Mouse (Mus musculus): Measurements from ENCODE around the gene Phlpp1. TPM values are rescaled to one million over a fixed set of nuclear protein-coding genes. Genes with fewer than 3 reads are reported as not detected.

Gene Phlpp1
- 4.2 and 4.9 TPM in 2 replicates for polyA plus RNA-seq (2015; fragmentation: Nextera tagmentation; extraction: Ambion mirVana)

DNA sequence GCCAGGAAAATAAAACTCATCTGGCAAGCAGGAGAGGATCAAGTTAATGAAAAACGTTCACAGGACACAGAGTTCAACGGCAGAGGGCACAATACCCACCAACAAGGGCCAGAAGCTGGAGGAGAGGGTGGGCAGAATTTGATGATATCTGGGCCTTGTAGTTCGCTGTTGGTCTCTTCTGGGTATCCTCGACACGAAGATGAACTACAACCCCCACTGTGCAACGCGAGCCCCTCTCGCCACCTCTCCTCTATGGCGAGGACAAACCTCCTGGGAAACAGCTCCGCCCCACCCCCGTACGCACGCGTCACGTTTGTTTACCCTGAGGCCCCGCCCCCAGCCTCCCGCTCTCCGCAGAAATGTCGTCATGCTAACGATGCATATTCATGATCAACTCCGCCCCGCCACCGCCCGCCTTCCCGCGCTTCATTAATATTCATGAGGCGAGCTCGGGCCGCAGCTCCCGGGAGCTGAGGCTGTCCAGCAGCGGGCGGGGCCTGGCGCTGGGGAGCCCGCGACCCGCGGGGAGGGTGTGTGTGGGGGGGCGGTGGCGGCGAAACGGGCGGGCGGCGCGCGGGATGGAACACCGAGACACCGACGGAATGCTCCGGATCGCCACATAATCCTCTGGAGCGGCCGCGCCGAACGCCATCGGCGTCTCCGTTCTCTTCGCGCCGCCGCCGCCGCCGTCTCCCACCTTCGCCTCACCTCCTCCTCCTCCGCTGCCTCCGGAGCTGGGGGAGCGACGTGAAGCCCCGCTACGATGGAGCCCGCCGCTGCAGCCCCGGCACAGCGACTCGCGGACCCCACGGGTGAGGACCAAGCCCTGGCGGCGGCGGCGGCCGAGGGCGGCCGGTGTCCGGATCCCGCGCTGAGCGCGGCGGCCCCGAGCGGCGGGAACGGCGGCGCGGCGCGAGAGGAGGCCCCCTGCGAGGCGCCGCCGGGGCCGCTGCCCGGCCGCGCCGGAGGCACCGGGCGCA is at the start of gene Phlpp1:
Gene Phlpp1, plus strand, starts transcription at position 512 of the 980 bp plus-strand sequence.
- Histone ChIP-seq H3K36me3 (no peaks in the 10 kb centered on the region), H3K27ac (peak within 1 kb of the TSS; percentile 95)

DNA sequence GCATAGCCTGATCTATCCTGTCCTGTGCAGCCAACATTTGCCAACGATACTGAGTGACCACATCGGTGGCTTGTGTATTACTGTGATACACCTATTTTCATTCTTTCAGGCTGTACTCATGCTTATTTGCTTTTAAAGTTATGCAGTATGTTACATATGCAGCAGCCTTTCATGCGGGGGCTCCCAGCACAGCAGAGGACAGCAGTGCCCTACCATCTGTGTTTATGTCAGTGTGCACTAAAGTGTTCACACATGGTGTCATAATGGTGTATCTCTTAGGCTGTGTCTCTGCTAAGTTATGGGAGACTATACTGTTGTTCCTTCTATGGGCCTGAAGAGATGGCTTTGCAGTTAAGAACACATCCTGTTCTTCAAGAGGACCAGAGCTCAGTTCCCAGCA is 45.0 kb upstream of the Phlpp1 start:
- H3K9me3 ChIP-seq (replicated peaks), result no peaks in the 10 kb centered on the region
- WGBS, result 89% methylated on average over 3 of the region's 3 CpGs
- no peak for ATAC-seq (replicated peaks; ENCODE audit: insufficient number of reproducible peaks, insufficient read depth, low FRiP score, low read depth)
- H3K9ac ChIP-seq, result no peak overlapping the region
- no peak overlapping the region for H3K4me3 ChIP-seq
- no peak overlapping the region for H3K27ac ChIP-seq
- H3K4me2 ChIP-seq, result no peak overlapping the region
- no peaks in the 10 kb centered on the region for H3K36me3 ChIP-seq
- H3K27me3 ChIP-seq, result no peaks in the 10 kb centered on the region
- 0 out of 2 replicates have a peak, but pooled peaks cover 4% of the 10 kb centered on the region for H3K4me1 ChIP-seq (replicated peaks)

More for the DNA sequence above, at the start of gene Phlpp1:
- Histone ChIP-seq H3K9ac (peak within 1 kb of the TSS; percentile 97), H3K4me3 (peak within 1 kb of the TSS; percentile 93), H3K4me1 (replicated peaks) (peaks cover 20% of the 10 kb centered on the region), H3K27me3 (no peaks in the 10 kb centered on the region), H3K9me3 (replicated peaks) (no peaks in the 10 kb centered on the region), H3K4me2 (peak within 1 kb of the TSS; percentile 76)
- ATAC-seq (replicated peaks; ENCODE audit: insufficient number of reproducible peaks, insufficient read depth, low FRiP score, low read depth), result peak; percentile 98
- under 1% methylated on average over 84 of the region's 113 CpGs for WGBS

DNA sequence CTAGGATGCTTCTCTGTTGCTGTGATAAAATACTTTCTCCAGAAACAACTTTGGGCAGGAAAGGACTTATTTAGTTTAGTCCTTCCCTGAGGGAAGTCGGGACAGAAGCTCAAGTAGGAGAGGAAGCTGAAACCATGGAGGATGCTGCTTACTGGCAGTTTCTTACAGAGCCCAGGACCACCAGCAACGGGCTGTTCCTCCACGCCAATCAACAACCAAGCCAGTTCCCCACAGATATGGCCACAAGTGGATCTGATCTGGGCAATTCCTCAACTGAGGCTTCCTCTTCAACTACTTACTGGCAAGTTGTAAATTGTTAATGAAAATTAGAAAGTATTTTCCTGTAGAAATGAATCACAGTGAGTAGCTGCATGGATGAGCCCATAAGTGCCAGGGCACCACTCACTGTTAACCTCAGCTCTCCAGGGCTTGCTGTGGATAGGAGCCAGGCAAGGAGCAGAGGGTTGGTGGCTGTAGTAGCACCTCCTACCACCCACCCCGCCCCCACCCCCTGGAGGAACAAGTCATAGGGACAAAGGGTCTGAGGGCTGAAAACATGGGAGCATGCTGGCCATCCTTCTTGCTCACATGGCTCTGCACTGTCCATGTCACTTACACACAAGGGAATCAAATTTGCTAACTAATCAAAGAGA is 39.7 kb upstream of the Phlpp1 start:
- Histone ChIP-seq H3K27me3 (no peaks in the 10 kb centered on the region), H3K9me3 (replicated peaks) (no peaks in the 10 kb centered on the region), H3K4me3 (no peak overlapping the region), H3K4me1 (replicated peaks) (0 out of 2 replicates have a peak, but pooled peaks cover 4% of the 10 kb centered on the region), H3K27ac (no peak overlapping the region), H3K36me3 (no peaks in the 10 kb centered on the region), H3K4me2 (no peak overlapping the region), H3K9ac (no peak overlapping the region)
- ATAC-seq (replicated peaks; ENCODE audit: insufficient number of reproducible peaks, insufficient read depth, low FRiP score, low read depth), result no peak
- 61% methylated on average over 4 of the region's 4 CpGs for WGBS

DNA sequence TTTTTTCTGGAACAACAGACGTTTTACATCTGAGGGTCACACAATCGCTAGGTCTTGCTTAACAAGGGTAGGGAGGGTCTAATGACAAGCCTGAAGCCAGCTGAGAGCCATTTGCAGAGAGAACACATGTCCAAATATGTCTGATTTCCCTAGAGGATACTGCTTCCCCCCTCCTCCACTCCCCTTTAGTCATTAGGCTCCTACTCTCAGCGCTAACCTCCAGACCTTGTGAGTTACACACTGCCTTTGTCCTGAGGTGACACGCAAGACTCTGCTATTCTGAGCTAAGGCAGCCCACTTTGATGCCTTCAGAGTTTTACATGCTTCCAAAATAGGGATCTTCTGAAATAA is 39.2 kb upstream of the Phlpp1 start:
- H3K36me3 ChIP-seq, result no peaks in the 10 kb centered on the region
- ATAC-seq (replicated peaks; ENCODE audit: insufficient number of reproducible peaks, insufficient read depth, low FRiP score, low read depth), result no peak
- no peak overlapping the region for H3K9ac ChIP-seq
- no peak overlapping the region for H3K27ac ChIP-seq
- no peak overlapping the region for H3K4me3 ChIP-seq
- no peaks in the 10 kb centered on the region for H3K9me3 ChIP-seq (replicated peaks)
- 67% methylated on average over 4 of the region's 4 CpGs for WGBS
- no peaks in the 10 kb centered on the region for H3K27me3 ChIP-seq
- H3K4me1 ChIP-seq (replicated peaks), result 0 out of 2 replicates have a peak, but pooled peaks cover 4% of the 10 kb centered on the region
- H3K4me2 ChIP-seq, result no peak overlapping the region

DNA sequence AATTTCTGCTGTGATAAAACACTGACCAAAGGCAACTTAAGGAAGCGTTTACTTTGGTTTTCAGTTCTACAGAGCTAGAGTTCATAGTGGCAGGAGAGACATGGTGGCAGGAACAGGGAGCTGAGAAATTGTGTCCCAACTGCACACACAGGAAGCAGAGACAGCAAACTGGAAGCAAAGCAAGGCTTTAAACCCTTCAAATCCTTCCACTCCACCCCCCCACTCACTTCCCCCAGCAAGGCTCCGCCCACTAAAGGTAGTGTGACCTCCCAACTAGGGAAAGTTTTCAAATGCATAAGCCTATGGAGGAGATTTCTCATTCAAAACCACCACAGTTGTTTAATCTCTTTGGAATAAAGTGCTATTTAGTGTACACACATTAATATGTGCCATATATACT is 32.9 kb upstream of the Phlpp1 start:
- H3K27ac ChIP-seq, result no peak overlapping the region
- no peak for ATAC-seq (replicated peaks; ENCODE audit: insufficient number of reproducible peaks, insufficient read depth, low FRiP score, low read depth)
- H3K27me3 ChIP-seq, result no peaks in the 10 kb centered on the region
- no peaks in the 10 kb centered on the region for H3K4me1 ChIP-seq (replicated peaks)
- H3K9ac ChIP-seq, result no peak overlapping the region
- H3K4me2 ChIP-seq, result no peak overlapping the region
- WGBS, result 91% methylated on average over 2 of the region's 2 CpGs
- no peaks in the 10 kb centered on the region for H3K9me3 ChIP-seq (replicated peaks)
- H3K4me3 ChIP-seq, result no peak overlapping the region
- H3K36me3 ChIP-seq, result no peaks in the 10 kb centered on the region

DNA sequence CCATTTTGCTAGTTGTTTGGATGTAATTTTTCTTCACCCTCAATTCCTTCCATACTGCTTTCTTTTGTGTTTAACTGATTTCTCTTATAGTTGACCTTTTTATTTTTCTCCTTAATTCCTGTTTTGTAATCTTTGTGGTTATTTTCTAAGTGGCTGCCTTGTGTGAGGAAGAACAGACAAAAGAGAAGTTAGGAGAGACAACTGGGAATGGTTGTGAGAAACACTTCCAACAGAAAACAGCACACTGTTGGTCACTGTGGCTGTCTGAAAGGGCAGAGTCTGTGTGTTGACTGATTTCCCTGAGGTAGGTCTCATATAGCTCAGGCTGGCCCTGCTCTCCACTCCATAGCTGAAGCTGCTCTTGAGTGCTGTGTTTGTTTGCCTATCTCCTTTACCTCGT is 32.4 kb upstream of the Phlpp1 start:
- Histone ChIP-seq H3K4me2 (no peak overlapping the region), H3K27me3 (no peaks in the 10 kb centered on the region), H3K4me3 (no peak overlapping the region), H3K36me3 (no peaks in the 10 kb centered on the region), H3K9me3 (replicated peaks) (no peaks in the 10 kb centered on the region), H3K27ac (no peak overlapping the region), H3K9ac (no peak overlapping the region), H3K4me1 (replicated peaks) (no peaks in the 10 kb centered on the region)
- 60% methylated on average over 1 of the region's 1 CpGs for WGBS
- no peak for ATAC-seq (replicated peaks; ENCODE audit: insufficient number of reproducible peaks, insufficient read depth, low FRiP score, low read depth)

DNA sequence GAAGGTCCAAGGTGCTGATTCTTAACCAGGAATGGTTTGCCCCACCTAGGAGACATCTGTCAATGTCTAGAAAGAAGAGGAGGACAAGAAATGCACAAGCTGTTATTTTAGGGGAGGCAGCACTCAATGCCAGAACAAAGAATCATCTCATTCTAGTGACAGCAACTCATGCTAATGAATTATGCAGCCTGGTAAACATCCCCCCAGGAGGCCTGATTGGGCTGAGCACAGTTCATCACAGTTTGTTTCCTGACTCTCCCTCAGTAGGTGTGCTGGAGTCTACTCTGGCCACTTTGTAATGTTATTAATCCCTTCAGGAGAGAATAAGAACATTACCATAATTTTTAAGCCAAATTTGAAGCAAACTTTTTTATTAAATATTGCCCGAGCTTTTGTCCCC is 29.5 kb upstream of the Phlpp1 start:
- H3K4me3 ChIP-seq, result no peak overlapping the region
- no peak overlapping the region for H3K9ac ChIP-seq
- no peaks in the 10 kb centered on the region for H3K36me3 ChIP-seq
- no peak overlapping the region for H3K4me2 ChIP-seq
- 91% methylated on average over 1 of the region's 1 CpGs for WGBS
- no peak overlapping the region for H3K27ac ChIP-seq
- H3K27me3 ChIP-seq, result no peaks in the 10 kb centered on the region
- no peak for ATAC-seq (replicated peaks; ENCODE audit: insufficient number of reproducible peaks, insufficient read depth, low FRiP score, low read depth)
- no peaks in the 10 kb centered on the region; the same call in 1 of the 2 replicates for H3K9me3 ChIP-seq (replicated peaks)
- no peaks in the 10 kb centered on the region for H3K4me1 ChIP-seq (replicated peaks)

DNA sequence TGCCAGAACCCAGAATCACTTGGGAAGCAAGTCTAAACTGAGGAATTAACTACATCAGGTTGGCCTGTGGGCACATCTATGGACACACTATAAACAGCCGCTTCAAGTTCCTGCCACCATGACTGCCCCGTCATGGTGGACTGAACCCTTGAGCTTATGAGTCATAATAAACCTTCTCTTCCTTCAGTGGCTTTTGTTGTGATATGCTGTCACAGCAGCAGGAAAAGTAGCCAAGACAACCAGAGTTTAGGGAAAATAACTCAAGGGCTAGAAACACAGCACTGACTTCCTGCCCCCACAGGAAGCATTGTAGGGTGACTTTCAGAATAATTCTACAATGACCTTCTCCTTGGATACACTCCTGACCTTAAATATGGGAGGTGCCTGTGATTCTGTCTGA is 27.0 kb upstream of the Phlpp1 start:
- Histone ChIP-seq H3K36me3 (no peaks in the 10 kb centered on the region), H3K9ac (no peak overlapping the region), H3K9me3 (replicated peaks) (no peaks in the 10 kb centered on the region; the same call in 1 of the 2 replicates), H3K27ac (no peak overlapping the region), H3K4me3 (no peak overlapping the region), H3K27me3 (no peaks in the 10 kb centered on the region), H3K4me1 (replicated peaks) (no peaks in the 10 kb centered on the region), H3K4me2 (no peak overlapping the region)
- 86% methylated on average over 2 of the region's 2 CpGs for WGBS
- ATAC-seq (replicated peaks; ENCODE audit: insufficient number of reproducible peaks, insufficient read depth, low FRiP score, low read depth), result no peak

DNA sequence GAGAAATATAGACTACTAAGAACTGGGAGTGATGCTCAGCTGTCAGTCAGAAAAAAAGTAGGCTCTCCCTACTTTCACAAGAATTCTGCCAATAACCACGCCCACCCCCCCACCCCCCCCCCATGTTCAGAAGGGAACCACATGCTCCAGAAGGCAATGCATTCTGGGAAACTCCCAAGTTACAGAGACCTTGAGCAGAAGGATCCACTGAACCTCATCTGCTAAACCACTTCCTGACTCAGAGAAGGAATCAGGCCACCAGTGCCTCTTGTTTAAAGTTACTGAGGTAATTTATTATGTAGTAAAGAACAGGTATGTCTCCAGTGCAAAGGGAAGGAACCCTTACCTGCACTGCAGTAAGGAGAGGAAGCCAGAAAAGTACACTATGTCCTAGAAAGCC is 26.5 kb upstream of the Phlpp1 start:
- no peaks in the 10 kb centered on the region; the same call in 1 of the 2 replicates for H3K9me3 ChIP-seq (replicated peaks)
- H3K27ac ChIP-seq, result no peak overlapping the region
- WGBS, result 40% methylated on average over 1 of the region's 1 CpGs
- no peaks in the 10 kb centered on the region for H3K4me1 ChIP-seq (replicated peaks)
- H3K9ac ChIP-seq, result no peak overlapping the region
- no peak overlapping the region for H3K4me2 ChIP-seq
- H3K27me3 ChIP-seq, result no peaks in the 10 kb centered on the region
- no peaks in the 10 kb centered on the region for H3K36me3 ChIP-seq
- H3K4me3 ChIP-seq, result no peak overlapping the region
- ATAC-seq (replicated peaks; ENCODE audit: insufficient number of reproducible peaks, insufficient read depth, low FRiP score, low read depth), result no peak

DNA sequence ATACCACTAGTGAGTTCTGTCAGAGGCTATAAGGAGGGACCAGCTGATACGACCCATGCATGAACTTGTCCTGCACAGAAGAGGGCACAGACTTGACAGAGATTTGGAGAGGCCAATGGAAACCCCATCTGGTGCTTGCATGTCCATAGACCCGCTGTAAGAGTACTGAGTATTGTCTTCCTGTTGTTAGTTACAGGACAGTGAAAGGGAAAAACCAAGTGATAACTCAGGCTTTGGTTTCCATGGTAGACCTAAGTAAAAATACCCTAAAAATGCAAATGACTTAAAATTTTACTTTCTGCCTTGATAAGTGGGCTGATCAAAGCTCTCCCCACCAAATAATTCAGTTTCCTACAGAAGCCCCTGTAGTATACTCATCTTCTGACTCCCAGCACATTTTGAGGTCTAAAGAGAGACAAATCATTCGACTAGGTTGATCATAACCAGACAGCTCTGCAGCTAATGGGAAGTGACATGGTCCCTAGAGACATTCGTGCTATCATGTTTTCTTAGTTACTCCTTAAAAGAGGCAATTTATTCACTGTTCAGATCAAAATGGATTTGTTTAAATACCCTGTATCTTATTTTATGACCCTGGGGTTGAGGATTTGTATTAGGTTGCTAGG is 25.9 kb upstream of the Phlpp1 start:
- no peaks in the 10 kb centered on the region for H3K4me1 ChIP-seq (replicated peaks)
- no peaks in the 10 kb centered on the region for H3K36me3 ChIP-seq
- no peak overlapping the region for H3K4me2 ChIP-seq
- no peaks in the 10 kb centered on the region; the same call in 1 of the 2 replicates for H3K9me3 ChIP-seq (replicated peaks)
- no peak overlapping the region for H3K27ac ChIP-seq
- no peak for ATAC-seq (replicated peaks; ENCODE audit: insufficient number of reproducible peaks, insufficient read depth, low FRiP score, low read depth)
- 75% methylated on average over 4 of the region's 4 CpGs for WGBS
- H3K9ac ChIP-seq, result no peak overlapping the region
- no peak overlapping the region for H3K4me3 ChIP-seq
- no peaks in the 10 kb centered on the region for H3K27me3 ChIP-seq

Measured in heart, embryonic 15.5 days (tissue).